Mouse (Mus musculus): Measurements from ENCODE around the gene Birc7.

DNA sequence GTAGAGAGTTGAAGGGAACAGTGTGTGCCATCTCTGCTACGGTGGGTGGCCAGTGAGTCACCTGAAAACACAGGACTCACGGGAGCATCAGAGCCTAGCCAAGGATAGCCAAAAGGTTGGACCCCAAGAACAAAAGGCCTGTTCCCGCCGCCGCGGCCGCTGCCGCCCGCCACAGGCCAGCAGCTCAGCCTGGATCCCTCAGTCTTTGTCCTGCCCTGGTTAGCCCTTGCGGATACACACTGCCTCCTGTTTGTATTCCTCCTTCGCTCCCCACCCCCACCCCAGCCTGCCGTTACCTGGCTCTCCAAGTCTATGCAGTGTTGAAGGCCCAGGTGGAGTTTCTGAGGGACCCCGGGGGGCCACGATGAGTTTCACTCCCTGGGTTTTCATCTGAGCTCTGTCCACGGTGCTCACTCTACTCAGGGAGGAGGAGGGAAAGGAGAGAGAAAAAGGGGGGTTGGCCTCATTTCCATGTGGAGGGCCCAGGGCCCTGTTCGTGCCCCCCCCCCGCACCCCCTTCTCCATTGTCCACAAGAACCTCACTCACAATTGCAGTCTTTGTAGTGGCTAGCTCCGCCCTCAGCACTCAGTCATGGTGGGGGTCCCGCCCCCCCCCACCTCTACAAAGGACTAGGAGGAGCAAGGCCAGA is 39.4 kb upstream of the Birc7 start:
- TF ChIP-seq CTCF (IDR thresholded peaks at IDR 0.05 in 2 of 3, conservative IDR thresholded peaks at IDR 0.05 in 1 of 3; ENCODE audit: control insufficient read depth in 1 of 3, insufficient read depth in 1 of 3, low read depth in 2 of 3, low read length in 3 of 3, poor library complexity in 1 of 3, severe bottlenecking in 1 of 3) (no peak), POLR2A (IDR thresholded peaks at IDR 0.05; ENCODE audit: control insufficient read depth in 1 of 2, insufficient read depth in 1 of 2, low read depth in 1 of 2, low read length in 2 of 2, poor library complexity in 1 of 2) (no peak), MXI1 (IDR thresholded peaks at IDR 0.05; ENCODE audit: low read depth, low read length) (no peak), ZNF384 (IDR thresholded peaks at IDR 0.05; ENCODE audit: low read depth, low read length) (no peak), RAD21 (IDR thresholded peaks at IDR 0.05; ENCODE audit: low read depth, low read length) (no peak), MAZ (IDR thresholded peaks at IDR 0.05; ENCODE audit: low read depth, low read length) (no peak), E2F4 (IDR thresholded peaks at IDR 0.05; ENCODE audit: borderline replicate concordance, low read depth, low read length) (no peak)
